Comparison of ENCODE assay signal across 19 mouse cellular contexts in genomic region chr1:129538970-129539369, GRCm38 (mm10).
"Had no signal": no experiment of that assay in that cellular context is flagged by ENCODE, and none has a peak within 500 bp of the region (broad histone marks: within the 10 kb centered on the region; RNA-seq: fewer than 3 reads in every experiment).

No protein-coding gene starts in this region.

- H3K27ac ChIP-seq: kidney, embryonic 15.5 days; left cerebral cortex, adult 2 months; liver, embryonic 14.5 days; macrophage; midbrain, embryonic 12.5 days; stomach, embryonic 15.5 days had no signal

- H3K4me2 ChIP-seq: kidney, embryonic 15.5 days; lung, embryonic 14.5 days; midbrain, embryonic 12.5 days; stomach, embryonic 15.5 days had no signal

- ATAC-seq: intestine, postnatal 0 days; liver, postnatal 0 days; lung, postnatal 0 days; midbrain, embryonic 16.5 days had no signal

- H3K36me3 ChIP-seq: kidney, embryonic 15.5 days; midbrain, embryonic 12.5 days; stomach, embryonic 15.5 days had no signal

- H3K9ac ChIP-seq: kidney, embryonic 15.5 days; liver, embryonic 14.5 days; liver, postnatal 0 days; lung, embryonic 14.5 days; midbrain, embryonic 12.5 days; stomach, embryonic 15.5 days had no signal

- DNase-seq: kidney, adult 8-10 months; kidney, postnatal 10 days; kidney, postnatal 36 days; layer of hippocampus, postnatal 36 days; liver, postnatal 0 days; lung, embryonic 14.5 days; retina, postnatal 1 day; right cerebral cortex, postnatal 25 days; spleen, adult 18-20 months; thymus, postnatal 25 days had no signal

- H3K9me3 ChIP-seq: kidney, embryonic 15.5 days; midbrain, embryonic 12.5 days; stomach, embryonic 15.5 days had no signal

- H3K4me1 ChIP-seq: kidney, embryonic 15.5 days; midbrain, embryonic 12.5 days; stomach, embryonic 15.5 days had no signal

- H3K4me3 ChIP-seq: kidney, embryonic 15.5 days; left cerebral cortex, adult 2 months; midbrain, embryonic 12.5 days; stomach, embryonic 15.5 days had no signal

- H3K27me3 ChIP-seq: kidney, embryonic 15.5 days; midbrain, embryonic 12.5 days; stomach, embryonic 15.5 days had no signal
